Mouse (Mus musculus): Measurements from ENCODE around the gene Plppr5. TPM values are rescaled to one million over a fixed set of nuclear protein-coding genes. Genes with fewer than 3 reads are reported as not detected.
A peak's percentile ranks its signal among the peaks of the same experiment; 100 is the strongest.

The Plppr5 gene
- total RNA-seq (2021) = 10 to 100 TPM; 36.8 to 39.4 TPM

DNA sequence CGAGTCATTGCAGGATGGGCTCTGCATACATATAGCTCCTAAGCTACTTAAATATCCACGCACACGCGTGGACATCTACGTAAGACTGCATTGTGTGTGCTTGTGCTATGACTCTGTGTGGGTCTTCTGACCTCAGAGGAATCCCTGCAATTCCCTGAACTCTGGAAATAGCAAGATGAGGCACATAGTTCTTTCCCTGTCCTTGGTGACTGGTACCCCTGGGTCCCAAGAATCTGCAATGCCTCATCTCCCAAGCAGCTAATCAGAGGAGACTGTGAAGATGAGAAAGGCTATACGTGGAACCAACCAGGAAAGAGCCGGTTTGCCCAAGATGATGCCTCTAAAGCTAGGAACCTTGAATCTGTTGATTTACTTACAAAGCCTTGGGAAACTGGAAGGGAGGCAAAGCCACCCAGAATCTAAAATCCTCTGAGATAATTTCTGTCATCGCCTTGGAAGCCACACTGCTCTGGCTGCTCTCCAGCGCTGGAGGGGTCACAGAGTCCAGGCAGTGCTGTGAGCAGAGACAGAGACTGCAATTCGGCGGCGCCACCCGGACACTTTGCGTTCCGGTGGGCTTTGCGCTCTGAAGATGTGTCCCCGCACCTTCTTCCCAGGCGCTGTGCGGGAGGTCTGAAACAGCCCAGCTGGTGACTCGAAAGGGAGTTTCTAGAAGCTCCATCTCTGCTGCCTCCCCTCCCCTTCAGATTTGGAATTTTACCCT lies at the start of gene Plppr5:
Gene Plppr5, plus strand, starts transcription at position 308 of the 724 bp plus-strand sequence.
- intact Hi-C loops (cut with DNase I) = loop anchor here (5.0 to 10.0 kb wide), 5 partner anchors 53 to 570 kb away; no protein-coding TSS in a partner anchor
- peak; percentile 61 to 76 for DNase-seq (ENCODE audit: low spot score in 2 of 2)

DNA sequence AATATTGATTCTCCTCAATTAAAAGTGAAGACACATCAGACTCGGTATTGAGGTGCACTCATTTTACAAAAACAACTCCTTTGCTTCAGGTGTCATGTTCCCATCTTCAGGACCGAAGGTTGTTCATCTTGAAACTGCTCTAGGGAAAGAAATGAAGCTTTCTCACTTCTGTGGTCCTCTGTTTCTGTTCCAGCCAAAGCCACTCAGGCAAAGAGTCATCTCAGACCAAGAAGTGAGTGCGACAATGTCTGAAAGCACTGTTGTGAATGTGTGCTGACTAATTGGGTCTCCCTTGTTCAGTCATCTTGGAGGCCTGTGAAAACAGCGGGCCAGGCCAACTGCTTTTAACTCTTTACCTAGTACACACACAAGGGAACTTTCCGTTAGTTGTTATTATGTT lies 24.7 kb upstream of the Plppr5 start:
- no peak for DNase-seq (ENCODE audit: low spot score in 2 of 2)
- intact Hi-C loops (cut with DNase I) = no loop called here

DNA sequence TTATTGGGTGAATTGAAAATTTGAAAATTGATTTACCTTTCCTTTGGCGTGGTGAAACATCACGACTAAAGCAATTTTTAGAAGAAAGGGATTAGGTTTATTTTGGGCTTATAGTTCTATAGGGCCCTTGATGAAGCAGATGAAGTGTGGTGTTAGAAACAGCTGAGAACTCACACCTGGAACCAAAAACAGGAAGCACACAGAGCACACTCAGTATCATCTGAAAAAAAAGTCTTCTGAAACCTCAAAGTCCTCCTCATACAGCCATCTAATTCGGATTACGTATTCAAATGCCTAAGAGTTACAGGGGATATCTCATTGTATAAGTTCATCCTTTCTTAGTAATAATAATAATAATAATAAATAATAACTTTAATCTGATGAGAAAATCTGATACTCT lies 24.1 kb upstream of the Plppr5 start:
- intact Hi-C loops (cut with DNase I) = no loop called here
- no peak for DNase-seq (ENCODE audit: low spot score in 2 of 2)

DNA sequence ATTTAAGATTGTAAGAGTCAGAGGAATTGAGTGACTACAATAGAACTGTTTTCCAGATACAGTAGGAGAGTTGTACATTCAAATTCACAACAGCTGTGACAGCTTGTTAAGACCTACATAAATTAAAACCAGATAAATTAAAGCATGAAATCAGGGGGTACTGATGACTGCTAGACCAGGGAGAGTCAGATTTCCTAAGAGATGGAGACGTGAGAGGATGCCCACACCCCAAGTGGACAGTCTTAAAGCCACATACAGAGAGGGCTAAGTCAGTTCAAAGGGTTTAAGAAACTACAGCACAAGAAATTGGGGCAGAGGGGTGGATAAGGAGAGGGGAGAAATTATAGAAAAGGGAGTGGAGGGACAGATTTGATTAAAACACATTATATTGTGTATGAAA lies 17.7 kb upstream of the Plppr5 start:
- intact Hi-C loops (cut with DNase I) = no loop called here
- no peak for DNase-seq (ENCODE audit: low spot score in 2 of 2)

DNA sequence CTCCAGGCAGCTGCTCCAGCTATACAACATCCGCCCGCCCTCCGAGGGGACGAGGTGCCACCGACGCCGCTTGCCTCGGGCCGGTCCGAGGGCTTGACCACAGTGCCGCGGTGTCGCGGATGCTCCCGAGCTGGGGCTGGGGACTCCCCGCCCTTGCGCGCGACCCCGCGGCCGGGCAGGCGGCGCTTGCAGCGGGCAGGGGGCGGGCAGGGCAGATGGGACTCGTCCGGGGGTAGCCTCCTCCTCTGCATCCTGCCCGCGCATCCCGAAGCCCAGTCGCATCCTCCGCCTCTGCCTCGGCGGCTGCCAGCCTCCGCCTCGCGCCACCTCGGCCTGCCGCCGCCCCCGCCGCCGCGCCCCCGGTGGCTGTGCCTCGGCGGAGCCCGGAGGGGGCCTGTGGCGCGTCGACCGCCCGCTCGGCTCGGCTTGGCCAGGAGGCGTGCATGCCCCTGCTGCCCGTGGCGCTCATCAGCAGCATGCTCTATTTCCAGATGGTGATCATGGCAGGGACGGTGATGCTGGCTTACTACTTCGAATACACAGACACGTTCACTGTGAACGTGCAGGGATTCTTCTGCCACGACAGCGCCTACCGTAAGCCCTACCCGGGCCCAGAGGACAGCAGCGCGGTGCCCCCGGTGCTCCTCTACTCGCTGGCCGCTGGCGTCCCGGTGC lies 754 bp downstream of the Plppr5 start:
- DNase-seq (ENCODE audit: low spot score in 2 of 2) = peak; percentile 64 to 67
- intact Hi-C loops (cut with DNase I) = loop anchor here (5.0 to 10.0 kb wide), 5 partner anchors 52 to 571 kb away; no protein-coding TSS in a partner anchor

DNA sequence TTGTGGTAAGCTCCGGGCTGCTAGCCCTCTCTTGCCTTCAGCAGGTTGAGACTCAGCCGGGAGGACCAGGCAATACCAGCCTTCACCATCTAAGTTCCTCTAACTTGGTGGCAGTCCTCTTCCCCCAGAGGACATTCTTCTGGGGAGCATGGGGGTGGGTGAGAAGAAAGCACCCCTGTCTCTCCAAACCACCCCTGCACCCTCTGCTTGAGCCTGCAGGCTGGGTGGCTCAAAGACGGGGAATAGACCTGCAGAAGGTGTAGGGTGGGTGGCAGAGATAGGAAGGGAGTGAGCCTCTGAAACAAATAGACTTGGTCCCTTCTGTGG lies 1.3 kb downstream of the Plppr5 start:
- intact Hi-C loops (cut with DNase I) = loop anchor here (2.0 to 10.0 kb wide), 6 partner anchors 51 to 571 kb away; no protein-coding TSS in a partner anchor
- DNase-seq (ENCODE audit: low spot score in 2 of 2) = peak in 1 of 2 experiments; percentile 78

DNA sequence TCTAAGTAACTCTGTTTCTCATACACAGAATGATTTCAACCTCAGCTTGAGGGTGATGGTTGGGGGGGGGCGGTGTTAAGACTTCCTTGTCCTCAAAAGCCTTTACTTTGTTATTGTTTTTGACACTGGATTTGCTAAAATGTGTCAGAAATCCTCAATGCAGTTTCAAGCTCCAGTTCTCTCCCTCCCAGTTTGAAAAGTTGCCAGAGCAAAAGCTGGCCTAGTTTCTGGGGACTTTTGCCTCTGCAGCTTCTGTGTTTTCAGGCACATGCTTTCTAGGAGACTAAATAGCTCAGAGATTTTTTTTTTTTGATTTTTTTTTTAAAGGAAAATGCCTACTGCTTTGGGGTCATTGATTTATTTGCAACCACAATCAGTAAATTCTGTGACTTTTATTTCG lies 2.7 kb downstream of the Plppr5 start:
- DNase-seq (ENCODE audit: low spot score in 2 of 2) = peak in 1 of 2 experiments; percentile 67
- intact Hi-C loops (cut with DNase I) = loop anchor here (2.0 to 10.0 kb wide), 6 partner anchors 50 to 573 kb away; no protein-coding TSS in a partner anchor

DNA sequence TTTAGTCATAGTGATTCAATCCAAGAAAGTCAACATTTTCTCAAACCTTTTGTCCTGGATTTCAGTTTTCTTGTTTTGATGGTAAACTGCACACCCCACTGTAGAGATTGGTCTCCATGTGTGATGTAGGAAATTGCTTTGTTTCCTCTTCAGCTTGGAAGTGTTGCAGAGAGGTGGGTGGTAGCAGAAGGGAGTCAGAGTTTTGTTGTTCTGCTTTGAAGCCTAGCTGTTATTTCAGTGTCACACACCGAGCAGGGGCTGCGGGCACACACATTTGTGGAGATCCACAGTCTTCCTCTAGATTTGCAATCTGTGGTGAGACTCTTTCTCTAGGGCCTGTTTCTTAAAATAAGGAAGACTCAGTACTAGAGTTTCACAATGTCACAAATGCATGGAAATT lies 8.0 kb downstream of the Plppr5 start:
- DNase-seq (ENCODE audit: low spot score in 2 of 2) = no peak
- intact Hi-C loops (cut with DNase I) = no loop called here

DNA sequence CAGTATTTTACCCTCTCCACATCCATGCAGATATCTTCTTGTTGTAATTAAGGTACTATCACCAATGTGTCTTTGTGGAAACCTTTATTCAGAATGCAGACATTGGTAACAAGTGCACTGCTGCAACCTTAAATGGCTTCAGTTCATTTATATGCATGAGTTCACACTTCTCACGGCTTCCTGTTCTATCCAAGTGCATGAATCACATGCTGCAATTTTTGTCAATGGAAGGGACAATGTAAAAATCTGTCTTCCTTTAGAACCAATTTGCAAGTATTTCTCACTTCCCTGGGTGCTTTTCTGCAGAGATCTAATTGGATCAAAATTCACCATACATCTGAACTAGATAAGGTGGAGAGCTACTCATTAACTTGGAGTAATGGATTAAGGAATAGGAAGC lies 27.8 kb downstream of the Plppr5 start:
- DNase-seq (ENCODE audit: low spot score in 2 of 2) = peak in 1 of 2 experiments; percentile 87
- intact Hi-C loops (cut with DNase I) = no loop called here

DNA sequence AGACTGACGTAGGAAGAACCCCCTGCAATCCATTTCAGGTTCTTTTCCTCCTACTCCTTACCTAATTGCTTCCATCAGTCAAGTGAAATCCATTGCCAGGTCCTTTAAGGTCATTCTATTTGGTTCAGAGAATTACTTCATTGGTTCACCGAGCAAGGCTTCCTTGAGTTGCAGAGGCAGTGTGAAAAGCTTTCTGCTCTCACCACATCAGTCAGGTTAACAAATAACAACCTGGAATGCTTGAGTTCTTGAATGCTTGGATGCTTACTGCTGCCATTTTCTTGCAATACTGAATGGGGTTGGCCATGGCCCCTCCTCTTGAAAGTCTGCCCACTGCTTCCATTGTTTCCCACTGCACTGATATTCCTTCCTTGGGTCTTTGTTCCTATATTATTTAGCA lies 28.8 kb downstream of the Plppr5 start:
- intact Hi-C loops (cut with DNase I) = no loop called here
- DNase-seq (ENCODE audit: low spot score in 2 of 2) = no peak

DNA sequence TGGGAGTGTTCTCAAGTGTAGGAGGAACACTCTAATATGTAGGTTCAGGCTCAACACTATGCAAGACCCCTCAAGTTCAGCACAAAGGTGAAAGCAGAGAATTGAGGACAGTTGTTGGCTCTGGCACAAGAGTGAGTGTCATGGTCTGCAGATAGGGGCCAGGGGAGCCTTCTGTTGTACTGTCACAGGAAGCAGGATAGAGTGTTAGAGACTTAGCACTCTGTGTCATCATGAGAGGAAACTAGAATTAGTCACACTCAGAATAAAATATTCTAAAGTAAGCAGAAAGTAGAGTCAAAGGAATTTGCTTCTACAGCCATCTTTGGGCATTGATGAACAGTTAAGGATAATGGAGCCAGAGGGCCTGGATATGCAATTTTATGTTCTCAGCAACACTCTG lies 31.7 kb downstream of the Plppr5 start:
- intact Hi-C loops (cut with DNase I) = no loop called here

DNA sequence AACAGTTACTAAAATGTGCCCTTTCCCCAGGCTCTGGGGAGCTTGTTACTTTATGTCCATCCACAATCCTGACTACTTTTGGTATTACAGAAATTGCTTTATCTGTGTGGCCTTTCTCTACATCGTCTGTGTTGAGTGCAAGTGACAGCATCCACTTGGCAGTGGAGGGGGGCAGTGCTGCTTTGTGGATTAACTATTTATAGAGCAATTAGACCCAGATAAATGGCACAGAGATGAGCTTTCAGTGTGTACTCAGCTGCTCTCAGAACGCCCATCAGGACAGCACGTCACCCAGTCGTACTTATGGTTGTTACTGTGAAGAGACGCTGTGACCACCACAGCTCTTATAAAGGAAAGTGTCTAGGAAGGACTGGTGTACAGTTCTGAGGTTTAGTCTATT lies 36.8 kb downstream of the Plppr5 start:
- DNase-seq (ENCODE audit: low spot score in 2 of 2) = no peak
- intact Hi-C loops (cut with DNase I) = no loop called here

More for the DNA sequence above, 31.7 kb downstream of the Plppr5 start:
- no peak for DNase-seq (ENCODE audit: low spot score in 2 of 2)

DNA sequence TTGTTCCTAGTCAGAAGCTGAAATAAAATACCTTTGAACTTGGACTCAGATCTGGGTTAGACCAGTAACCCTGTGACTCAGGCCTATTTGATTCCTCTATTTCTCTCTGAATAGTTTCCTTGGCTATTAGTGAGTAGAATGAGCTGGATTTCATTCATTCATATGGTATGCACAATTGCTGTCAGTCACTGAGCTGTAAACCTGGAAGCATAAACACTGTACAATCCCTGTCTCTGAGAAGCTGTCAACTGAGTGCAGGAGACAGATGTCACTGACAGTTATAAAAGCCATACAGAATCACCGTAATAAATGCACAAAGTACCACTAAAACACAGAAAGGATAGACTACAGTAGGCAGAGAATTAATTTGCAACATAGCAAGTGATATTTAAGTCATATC lies 40.2 kb downstream of the Plppr5 start:
- DNase-seq (ENCODE audit: low spot score in 2 of 2) = no peak
- intact Hi-C loops (cut with DNase I) = no loop called here

DNA sequence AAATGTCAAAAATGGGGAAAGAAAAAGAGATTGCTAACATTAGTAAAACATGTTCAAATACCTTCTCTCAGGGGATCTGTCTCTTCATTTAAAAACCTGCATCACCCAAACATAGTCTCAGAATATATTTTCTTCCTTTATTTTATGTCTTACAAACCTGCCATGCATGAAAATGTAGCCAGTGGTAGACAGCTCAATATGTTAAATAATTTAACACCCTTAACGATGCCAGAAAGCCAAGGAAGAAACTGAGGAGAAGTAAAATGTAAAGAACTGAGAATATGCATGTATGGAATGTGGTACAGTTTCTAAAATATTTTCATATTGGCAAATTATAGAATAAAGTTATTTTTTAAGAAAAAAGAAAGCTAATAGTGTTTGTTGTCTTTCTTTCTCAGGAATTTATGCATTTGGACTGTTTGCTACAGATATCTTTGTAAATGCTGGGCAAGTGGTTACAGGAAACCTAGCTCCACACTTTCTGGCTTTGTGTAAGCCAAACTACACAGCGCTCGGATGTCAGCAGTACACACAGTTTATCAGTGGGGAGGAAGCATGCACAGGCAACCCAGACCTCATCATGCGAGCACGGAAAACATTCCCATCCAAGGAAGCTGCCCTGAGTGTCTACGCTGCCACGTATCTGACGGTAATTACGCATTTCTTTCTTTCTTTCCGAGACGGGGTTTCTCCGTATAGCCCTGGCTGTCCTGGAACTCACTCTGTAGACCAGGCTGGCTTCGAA lies 50.8 kb downstream of the Plppr5 start:
- DNase-seq (ENCODE audit: low spot score in 2 of 2) = peak in 1 of 2 experiments; percentile 40
- intact Hi-C loops (cut with DNase I) = loop anchor here (5.0 kb wide), 1 partner anchor 48 kb away; no protein-coding TSS in a partner anchor

DNA sequence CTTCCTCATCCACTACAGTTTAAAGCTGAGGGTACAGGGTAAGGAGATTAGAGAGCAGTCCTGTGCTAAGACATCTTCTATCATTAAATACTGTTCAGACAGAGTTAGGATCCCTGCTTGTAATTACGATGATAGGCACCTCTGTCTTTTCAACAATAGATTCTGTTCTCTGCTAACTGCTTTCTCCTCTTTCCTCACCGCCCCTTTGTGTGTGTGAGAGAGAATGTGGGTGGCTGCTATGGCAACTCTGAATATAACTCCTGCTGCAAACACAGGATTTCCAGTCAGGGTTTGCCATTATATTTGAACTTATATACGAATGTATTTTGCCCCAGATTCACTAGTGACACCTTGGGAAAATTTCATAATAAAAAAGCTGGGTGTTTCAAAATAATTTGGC lies 54.2 kb downstream of the Plppr5 start:
- peak; percentile 51 to 83 for DNase-seq (ENCODE audit: low spot score in 2 of 2)
- intact Hi-C loops (cut with DNase I) = loop anchor here (5.0 kb wide), 1 partner anchor 51 kb away; no protein-coding TSS in a partner anchor

DNA sequence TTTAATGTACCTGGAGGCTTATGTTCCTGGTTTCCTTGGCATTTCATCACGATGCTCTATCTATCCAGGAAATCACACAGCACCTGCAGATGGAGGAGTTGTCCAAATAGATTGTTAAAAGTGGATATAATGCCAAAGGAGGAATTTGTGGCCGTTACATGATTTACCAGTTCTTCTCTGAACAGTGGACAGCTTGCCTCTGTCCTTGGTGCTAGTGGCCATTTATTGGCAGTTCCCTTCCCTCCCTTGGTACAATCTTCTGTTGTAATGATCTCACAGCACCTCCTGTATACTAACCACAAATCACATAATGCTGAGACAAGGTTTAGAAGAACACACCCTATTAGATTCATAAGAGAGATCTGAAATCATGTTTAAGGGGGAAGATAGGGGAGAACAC lies 55.7 kb downstream of the Plppr5 start:
- DNase-seq (ENCODE audit: low spot score in 2 of 2) = no peak
- intact Hi-C loops (cut with DNase I) = no loop called here

DNA sequence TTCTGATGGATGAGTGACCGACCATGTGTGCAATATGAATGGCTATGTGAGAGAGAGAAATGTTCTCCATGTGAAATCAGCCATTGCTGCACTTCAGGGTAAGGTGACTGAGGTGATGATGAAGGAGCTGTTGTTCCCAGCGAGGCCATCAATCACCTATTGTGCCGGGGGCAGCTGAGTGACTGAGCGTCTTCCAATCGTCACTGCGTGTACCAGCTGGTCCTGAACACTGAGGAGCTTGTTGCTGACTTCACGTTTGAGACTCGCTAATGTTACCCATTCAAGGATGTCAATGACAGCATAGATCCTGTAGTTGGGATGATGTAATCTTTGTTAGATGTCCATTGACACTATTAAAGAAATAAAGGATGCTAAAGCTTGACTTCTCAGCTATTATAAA lies 74.0 kb downstream of the Plppr5 start:
- intact Hi-C loops (cut with DNase I) = no loop called here
- DNase-seq (ENCODE audit: low spot score in 2 of 2) = no peak

DNA sequence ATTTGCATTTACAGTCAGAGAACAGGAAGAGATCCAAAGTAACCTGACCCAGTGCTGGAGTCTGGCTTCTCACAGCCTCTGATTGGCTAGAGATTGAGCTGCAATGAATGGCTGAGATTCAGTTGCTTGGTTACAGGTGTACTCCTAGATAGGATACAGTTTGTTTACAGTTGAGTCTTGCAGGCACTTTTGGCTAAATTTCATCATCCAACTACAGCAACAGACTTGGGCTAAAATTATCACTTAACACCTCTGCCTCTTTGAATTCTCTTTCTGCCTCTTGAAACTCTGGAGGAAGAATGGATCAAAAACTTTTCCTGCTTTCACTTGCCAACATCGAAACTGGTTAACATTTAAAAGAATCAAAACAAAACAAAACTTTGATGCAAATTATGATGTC lies 89.7 kb downstream of the Plppr5 start:
- intact Hi-C loops (cut with DNase I) = loop anchor here (5.0 kb wide), 1 partner anchor 327 kb away; no protein-coding TSS in a partner anchor
- DNase-seq (ENCODE audit: low spot score in 2 of 2) = peak in 1 of 2 experiments; percentile 62

DNA sequence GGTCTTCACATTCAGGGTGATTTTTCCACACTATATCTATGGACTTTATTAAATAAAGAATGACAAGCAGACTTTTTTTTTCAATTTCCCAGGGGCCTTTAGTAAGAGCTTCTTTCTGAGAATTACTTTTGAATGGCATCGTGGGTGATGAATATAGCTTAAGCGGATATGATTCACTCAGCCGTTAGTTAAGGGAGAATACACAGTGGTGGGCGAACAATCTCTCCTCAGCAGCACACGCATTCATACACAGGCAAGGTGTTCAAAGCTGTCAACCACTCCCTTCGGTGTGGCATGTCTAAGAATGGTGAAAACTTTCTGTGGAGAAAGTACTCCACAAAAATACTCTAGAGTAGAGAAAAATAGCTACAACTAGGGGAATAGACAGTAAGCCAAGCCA lies 104.6 kb downstream of the Plppr5 start:
- intact Hi-C loops (cut with DNase I) = no loop called here
- peak in 1 of 2 experiments; percentile 59 for DNase-seq (ENCODE audit: low spot score in 2 of 2)

DNA sequence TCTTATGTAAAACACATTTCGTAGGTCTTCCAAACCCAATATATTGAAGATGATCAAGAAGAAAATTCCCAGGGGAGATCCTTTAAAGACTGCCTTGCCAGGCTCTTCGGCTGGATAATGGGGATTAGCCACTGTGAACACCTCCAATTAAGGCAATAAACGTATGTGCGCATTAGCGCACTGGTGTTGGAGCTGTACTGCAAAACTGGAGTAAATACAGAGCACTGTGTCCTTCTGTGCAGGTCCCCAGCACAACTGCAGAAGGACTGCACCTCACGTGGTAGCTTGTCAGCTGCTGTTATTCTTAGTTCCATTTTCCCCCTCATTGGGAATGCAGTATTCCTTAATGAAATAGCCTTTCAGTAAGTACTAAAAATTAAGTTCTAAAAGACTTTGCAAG lies 110.0 kb downstream of the Plppr5 start:
- intact Hi-C loops (cut with DNase I) = loop anchor here (10.0 kb wide), 1 partner anchor 560 kb away; no protein-coding TSS in a partner anchor
- DNase-seq (ENCODE audit: low spot score in 2 of 2) = no peak

All from left cerebral cortex, postnatal 25 days (tissue).